Mouse (Mus musculus) embryonic stem cell, embryonic (primary cell): ENCODE measurements around the gene Arid2.

Source experiments
- CTCF ChIA-PET, 4 experiments: fragments of 300-600 bp in 2 of 4; fragments of 350-600 bp in 2 of 4; sonication (Branson Sonifier 250); formaldehyde crosslinking; loops; one replicate each; lab custom pipeline; 2022; ENCODE audit warnings: inconsistent platforms in 2 of 4; lab: Charles Lee
- POLR2A ChIA-PET, 4 experiments: fragments of 300-600 bp in 2 of 4; fragments of 350-600 bp in 2 of 4; sonication (Branson Sonifier 250); formaldehyde crosslinking; loops; one replicate each; lab custom pipeline; 2022; ENCODE audit warnings: antibody characterized with exemption in 4 of 4, inconsistent platforms in 1 of 4; lab: Charles Lee

Arid2 gene

DNA sequence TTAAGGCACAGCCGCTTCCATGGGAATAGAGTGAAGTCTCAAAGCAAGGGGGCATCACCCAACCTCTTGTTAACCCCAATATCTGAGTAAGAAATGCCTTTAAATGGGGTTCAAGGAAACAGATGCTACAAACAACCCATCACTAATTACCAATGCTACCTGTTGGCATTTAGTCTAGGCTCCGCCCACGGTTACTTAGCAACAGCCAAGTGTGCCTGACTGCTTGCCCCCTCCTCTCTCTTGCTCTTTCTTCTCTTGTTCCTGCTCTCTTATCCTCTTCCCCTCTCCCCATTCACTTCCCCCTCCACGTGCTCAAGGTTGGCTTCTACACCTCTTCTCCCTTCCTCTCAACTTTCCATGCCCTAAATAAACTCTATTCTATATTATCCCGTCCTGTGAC is 6.1 kb upstream of the Arid2 start:
- ChIA-PET POLR2A (interaction anchor here (0.6 to 1.3 kb wide), 6 partner anchors 10 to 110 kb away, joined by 3 to 6 read pairs (median 3); no protein-coding TSS in a partner anchor), CTCF (interaction anchor here in 1 of 4 experiments (0.7 kb wide), 1 partner anchor 64 kb away, joined by 3 read pairs; no protein-coding TSS in a partner anchor)

DNA sequence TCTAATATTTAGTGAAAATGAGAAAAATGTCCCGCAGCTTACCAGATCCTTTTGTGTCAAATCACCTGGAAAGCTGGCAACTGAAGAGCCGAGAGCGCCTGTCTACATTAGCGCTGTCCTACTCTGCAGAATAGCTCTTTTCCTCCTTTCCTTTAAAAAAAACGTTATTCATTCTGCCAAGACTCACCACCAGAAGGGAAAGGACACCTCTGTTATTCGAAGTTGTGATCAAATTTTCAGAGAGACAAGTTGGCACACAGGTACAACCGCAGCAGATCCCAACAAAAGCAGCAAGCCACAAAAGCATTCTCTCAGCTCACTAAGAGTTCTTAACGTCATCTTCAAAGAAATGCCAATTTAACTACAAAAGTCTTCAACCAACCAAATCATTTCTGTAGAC is 4.2 kb upstream of the Arid2 start:
- ChIA-PET POLR2A (interaction anchor here in 3 of 4 experiments (0.7 to 3.2 kb wide), 10 partner anchors 8 to 101 kb away, joined by 3 to 26 read pairs (median 4); no protein-coding TSS in a partner anchor), CTCF (interaction anchor here in 1 of 4 experiments (1.4 kb wide), 1 partner anchor 496 kb away, joined by 3 read pairs; no protein-coding TSS in a partner anchor)

GRCm38 (mm10) chr15:96283920-96284431 is 3.3 kb upstream of the Arid2 start:
- ChIA-PET POLR2A (interaction anchor here (0.6 to 3.2 kb wide), 14 partner anchors 9 to 280 kb away, joined by 3 to 26 read pairs (median 3); no protein-coding TSS in a partner anchor), CTCF (interaction anchor here in 1 of 4 experiments (1.4 kb wide), 1 partner anchor 496 kb away, joined by 3 read pairs; no protein-coding TSS in a partner anchor)

GRCm38 (mm10) chr15:96284711-96285322 is 2.5 kb upstream of the Arid2 start:
- ChIA-PET POLR2A (interaction anchor here (0.6 to 3.2 kb wide), 32 partner anchors 8 to 1903 kb away, joined by 3 to 26 read pairs (median 4); no protein-coding TSS in a partner anchor), CTCF (interaction anchor here (0.5 to 1.4 kb wide), 4 partner anchors 11 to 497 kb away, joined by 3 to 5 read pairs (median 3); no protein-coding TSS in a partner anchor)

- CTCF ChIA-PET = interaction anchor here in 3 of 4 experiments (0.5 to 0.9 kb wide), 4 partner anchors 10 to 413 kb away, joined by 3 to 5 read pairs (median 3); no protein-coding TSS in a partner anchor
- POLR2A ChIA-PET = interaction anchor here (0.6 to 3.2 kb wide), 42 partner anchors 8 to 1904 kb away, joined by 3 to 26 read pairs (median 4); partner anchors contain the start of genes Irak4 (in 1 of the 4), Pus7l (in 1 of the 4) and Scaf11 (in 1 of the 4)
Measured at GRCm38 (mm10) chr15:96285323-96286014, 1.8 kb upstream of the Arid2 start.

- ChIA-PET CTCF (interaction anchor here in 1 of 4 experiments (0.6 kb wide), 1 partner anchor 11 kb away, joined by 3 read pairs; no protein-coding TSS in a partner anchor), POLR2A (interaction anchor here (0.5 to 3.2 kb wide), 27 partner anchors 8 to 1743 kb away, joined by 3 to 26 read pairs (median 4); partner anchors contain the start of genes Irak4 (in 1 of the 4), Pus7l (in 1 of the 4) and Scaf11 (in 1 of the 4))
Measured at GRCm38 (mm10) chr15:96286015-96286934, 1.0 kb upstream of the Arid2 start.

GRCm38 (mm10) chr15:96286935-96287292 is 404 bp upstream of the Arid2 start:
- CTCF ChIA-PET = no interaction called here
- POLR2A ChIA-PET = interaction anchor here in 3 of 4 experiments (0.5 to 2.4 kb wide), 3 partner anchors 7 to 27 kb away, joined by 3 to 17 read pairs (median 5); no protein-coding TSS in a partner anchor

DNA sequence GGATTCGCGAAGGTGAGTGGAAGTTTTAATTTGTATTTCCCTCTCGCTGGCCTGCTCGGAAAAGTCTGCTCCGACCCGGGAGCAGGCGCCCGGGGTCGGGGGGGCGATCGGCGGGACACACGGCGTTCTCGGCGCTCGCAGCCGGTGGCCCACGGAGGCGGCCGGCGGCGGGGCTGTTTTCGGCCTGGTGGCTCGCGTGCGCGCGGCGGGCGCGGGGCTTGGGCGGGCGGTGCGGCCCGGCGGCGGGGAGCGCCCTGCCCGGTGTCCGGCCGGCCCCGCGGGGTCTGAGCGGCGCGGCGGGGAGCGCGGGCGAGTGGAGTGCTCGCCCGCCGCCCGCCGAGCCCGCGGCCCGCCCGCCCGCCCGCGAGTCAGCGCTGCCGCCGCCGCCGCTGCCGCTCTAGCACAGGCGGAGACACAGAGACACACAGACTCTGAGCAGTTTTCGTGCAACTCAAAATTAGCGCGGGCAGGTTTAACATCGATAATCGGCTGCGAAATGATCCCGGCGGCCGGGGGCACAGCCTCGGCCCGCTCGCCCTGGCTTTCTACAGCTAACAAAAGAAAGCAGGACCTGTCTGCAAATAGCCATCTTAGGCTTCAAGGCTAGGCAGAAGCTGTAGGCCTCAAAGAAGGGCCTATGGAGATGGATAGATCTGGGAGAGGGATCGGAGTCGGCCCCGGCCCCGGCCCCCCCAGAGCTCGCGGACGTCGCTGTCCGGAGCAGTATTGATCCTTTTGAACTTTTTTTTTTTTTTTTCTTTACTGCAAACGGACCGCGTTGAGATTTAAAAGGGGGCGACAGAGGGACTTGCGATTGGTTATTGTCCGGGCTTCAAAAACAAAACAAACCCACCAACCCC is 888 bp downstream of the Arid2 start:
- POLR2A ChIA-PET = interaction anchor here in 3 of 4 experiments (0.6 to 2.4 kb wide), 25 partner anchors 9 to 1082 kb away, joined by 3 to 19 read pairs (median 4); no protein-coding TSS in a partner anchor
- CTCF ChIA-PET = interaction anchor here in 3 of 4 experiments (0.6 to 1.3 kb wide), 7 partner anchors 9 to 525 kb away, joined by 3 to 7 read pairs (median 3); no protein-coding TSS in a partner anchor

GRCm38 (mm10) chr15:96288836-96289390 is 1.6 kb downstream of the Arid2 start:
- POLR2A ChIA-PET = interaction anchor here in 3 of 4 experiments (0.7 to 2.4 kb wide), 21 partner anchors 8 to 1082 kb away, joined by 3 to 19 read pairs (median 4); no protein-coding TSS in a partner anchor
- CTCF ChIA-PET = interaction anchor here in 3 of 4 experiments (0.6 to 1.3 kb wide), 5 partner anchors 9 to 163 kb away, joined by 3 to 6 read pairs (median 3); no protein-coding TSS in a partner anchor

GRCm38 (mm10) chr15:96290001-96290400 is 2.7 kb downstream of the Arid2 start:
- POLR2A ChIA-PET = no interaction called here

GRCm38 (mm10) chr15:96293444-96293843 is 6.1 kb downstream of the Arid2 start:
- ChIA-PET CTCF (interaction anchor here in 1 of 4 experiments (1.7 kb wide), 1 partner anchor 10 kb away, joined by 4 read pairs; no protein-coding TSS in a partner anchor), POLR2A (interaction anchor here in 2 of 4 experiments (0.9 kb wide), 2 partner anchors 10 to 109 kb away, joined by 3 read pairs; no protein-coding TSS in a partner anchor)

More at GRCm38 (mm10) chr15:96290001-96290400, 2.7 kb downstream of the Arid2 start:
- CTCF ChIA-PET = no interaction called here

DNA sequence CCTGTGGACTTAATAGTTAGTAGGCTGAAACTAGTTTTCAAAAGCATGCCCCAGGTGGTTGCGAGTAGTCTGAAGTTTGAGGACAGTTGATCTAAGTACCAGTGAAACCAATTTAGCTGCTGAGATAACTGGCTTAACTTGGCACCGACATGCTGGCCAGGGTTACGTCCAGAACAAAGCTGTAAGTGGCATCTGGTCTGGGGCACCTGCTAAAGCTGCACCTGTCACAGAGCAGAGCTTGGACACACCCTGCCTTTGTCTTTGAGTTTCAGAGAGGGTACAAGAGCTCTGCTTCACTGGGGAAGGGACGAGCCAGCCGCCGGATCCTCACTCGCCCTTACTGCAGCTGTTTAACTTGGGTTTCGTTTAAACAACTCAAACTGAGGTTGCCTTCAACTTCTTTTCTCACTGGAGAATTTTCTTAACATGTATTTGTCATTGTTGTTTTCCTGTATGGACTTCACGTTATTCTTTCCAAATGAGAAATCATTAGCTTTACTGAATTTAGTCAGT is 9.8 kb downstream of the Arid2 start:
- CTCF ChIA-PET = interaction anchor here (0.5 to 1.8 kb wide), 8 partner anchors 9 to 1898 kb away, joined by 3 to 9 read pairs (median 3); no protein-coding TSS in a partner anchor

GRCm38 (mm10) chr15:96297623-96298188 is 10.4 kb downstream of the Arid2 start:
- CTCF ChIA-PET = interaction anchor here (0.5 to 1.8 kb wide), 9 partner anchors 9 to 1899 kb away, joined by 3 to 9 read pairs (median 3); no protein-coding TSS in a partner anchor

More for the DNA sequence above, 9.8 kb downstream of the Arid2 start:
- POLR2A ChIA-PET = interaction anchor here (0.6 to 5.6 kb wide), 24 partner anchors 9 to 387 kb away, joined by 3 to 26 read pairs (median 4); partner anchors contain the start of gene Arid2 (in 3 of the 4)

GRCm38 (mm10) chr15:96309310-96309709 is 22.0 kb downstream of the Arid2 start:
- POLR2A ChIA-PET = interaction anchor here in 2 of 4 experiments (1.1 to 1.5 kb wide), 3 partner anchors 12 to 24 kb away, joined by 3 to 6 read pairs (median 3); no protein-coding TSS in a partner anchor

More at GRCm38 (mm10) chr15:96297623-96298188, 10.4 kb downstream of the Arid2 start:
- POLR2A ChIA-PET = interaction anchor here (0.6 to 5.6 kb wide), 26 partner anchors 9 to 387 kb away, joined by 3 to 26 read pairs (median 4); partner anchors contain the start of gene Arid2 (in 3 of the 4)

More at GRCm38 (mm10) chr15:96309310-96309709, 22.0 kb downstream of the Arid2 start:
- CTCF ChIA-PET = interaction anchor here in 2 of 4 experiments (0.7 to 1.3 kb wide), 2 partner anchors 8 to 366 kb away, joined by 4 to 6 read pairs; no protein-coding TSS in a partner anchor
